In genomic region chr7:43654519-43654918, GRCm38 (mm10) we compare ENCODE assay signal across 36 mouse cellular contexts. TPM values are rescaled to one million over a fixed set of nuclear protein-coding genes. Genes with fewer than 3 reads are reported as not detected.
DNase-seq lines count a peak whose midpoint lies in the region; ATAC-seq and TF ChIP-seq lines count a peak whose summit lies in the region.
"Had no signal": no experiment of that assay in that cellular context is flagged by ENCODE, and none has a peak within 500 bp of the region (broad histone marks: within the 10 kb centered on the region; RNA-seq: fewer than 3 reads in every experiment).

No protein-coding gene starts in this region.

- no peak for TF ChIP-seq CTCF in liver, postnatal 0 days (IDR thresholded peaks at IDR 0.05; ENCODE audit: low read depth)
- no peak for TF ChIP-seq CTCF in bone marrow, adult 2 months (IDR thresholded peaks at IDR 0.05; ENCODE audit: control insufficient read depth, insufficient read depth, low read length)

- H3K4me1 ChIP-seq in liver, postnatal 0 days (ENCODE audit: insufficient read depth), result no peaks in the 10 kb centered on the region
- H3K4me1 ChIP-seq in bone marrow, adult 2 months (ENCODE audit: control insufficient read depth, insufficient read depth, low read length), result peaks cover 5% of the 10 kb centered on the region; the same call in 1 of the 2 replicates
- H3K4me1 ChIP-seq: heart, embryonic 15.5 days; hindbrain, embryonic 12.5 days; liver, embryonic 13.5 days; neural tube, embryonic 12.5 days had no signal

- DNase-seq in liver, postnatal 0 days, result no peak
- no peak for DNase-seq in liver
- no peak for DNase-seq in adrenal gland, postnatal 10 days
- DNase-seq in urinary bladder, postnatal 4 days (ENCODE audit: low spot score in 2 of 2), result no peak
- DNase-seq: adrenal gland, adult 2 months; cerebellum, adult 11-12 months; cerebellum, postnatal 10 days; kidney, adult 9 months; kidney, postnatal 14 days; layer of hippocampus, adult 9-11 months; liver, embryonic 13.5 days; lung, embryonic 14.5 days; right cerebral cortex, postnatal 4 days; thymus, postnatal 4 days had no signal

- no peak for TF ChIP-seq POLR2A in bone marrow, adult 2 months (IDR thresholded peaks at IDR 0.05; ENCODE audit: borderline replicate concordance, control insufficient read depth, low read depth, low read length)

- ATAC-seq in liver, postnatal 0 days, result peak; percentile 40; the same call in 1 of the 2 replicates
- ATAC-seq in granulocyte monocyte progenitor cell, adult 5-6 weeks (replicated peaks; ENCODE audit: poor library complexity, severe bottlenecking), result peak; percentile 90
- peak; percentile 96 for ATAC-seq in monocyte, adult 5-6 weeks (replicated peaks; ENCODE audit: insufficient number of reproducible peaks, low FRiP score, low TSS enrichment, poor library complexity, severe bottlenecking)
- ATAC-seq: forebrain, embryonic 16.5 days; intestine, postnatal 0 days; midbrain, embryonic 16.5 days had no signal

- 30% methylated on average over 3 of the region's 3 CpGs for WGBS in liver, postnatal 0 days (ENCODE audit: insufficient replicate concordance)
- WGBS in bone marrow, adult 2 months, result 7% methylated on average over 3 of the region's 3 CpGs

- 0 out of 2 replicates have a peak overlapping the region, but pooled peaks have one; percentile 8 for H3K4me3 ChIP-seq in liver, postnatal 0 days (ENCODE audit: low read depth, low read length)
- H3K4me3 ChIP-seq in bone marrow, adult 2 months (replicated peaks; ENCODE audit: control insufficient read depth, low read depth, low read length), result peak overlapping the region; percentile 52
- H3K4me3 ChIP-seq: erythroblast, embryonic 14.5 days; heart, embryonic 15.5 days; hindbrain, embryonic 12.5 days; liver, embryonic 13.5 days; myocyte; neural tube, embryonic 12.5 days had no signal

- no peaks in the 10 kb centered on the region for H3K9me3 ChIP-seq in liver, postnatal 0 days (ENCODE audit: low read length)
- H3K9me3 ChIP-seq: heart, embryonic 15.5 days; hindbrain, embryonic 12.5 days; liver, embryonic 13.5 days had no signal

- peak; percentile 47; the same call in 1 of the 2 replicates for TF ChIP-seq EP300 in liver, postnatal 0 days (IDR thresholded peaks at IDR 0.05; ENCODE audit: low read depth)

- 0 out of 2 replicates have a peak overlapping the region, but pooled peaks have one; percentile 17 for H3K27ac ChIP-seq in liver, postnatal 0 days (ENCODE audit: low read depth)
- H3K27ac ChIP-seq in bone marrow, adult 2 months (ENCODE audit: control insufficient read depth, insufficient read depth, low read depth, low read length, poor library complexity), result peak overlapping the region; percentile 60
- H3K27ac ChIP-seq: heart, embryonic 15.5 days; hindbrain, embryonic 12.5 days; liver, embryonic 13.5 days; neural tube, embryonic 12.5 days had no signal

- H3K9ac ChIP-seq in liver, postnatal 0 days (replicated peaks), result no peak overlapping the region
- H3K9ac ChIP-seq: heart, embryonic 15.5 days; hindbrain, embryonic 12.5 days; liver, embryonic 13.5 days; lung, embryonic 14.5 days; neural tube, embryonic 12.5 days had no signal

- no peaks in the 10 kb centered on the region for H3K27me3 ChIP-seq in liver, postnatal 0 days (ENCODE audit: insufficient read depth, low read length)
- H3K27me3 ChIP-seq: heart, embryonic 15.5 days; hindbrain, embryonic 12.5 days; liver, embryonic 13.5 days; neural tube, embryonic 12.5 days had no signal

- H3K36me3 ChIP-seq in liver, postnatal 0 days (replicated peaks; ENCODE audit: insufficient read depth, low read length), result 0 out of 2 replicates have a peak, but pooled peaks cover 3% of the 10 kb centered on the region
- H3K36me3 ChIP-seq: heart, embryonic 15.5 days; hindbrain, embryonic 12.5 days; liver, embryonic 13.5 days; neural tube, embryonic 12.5 days had no signal

- H3K4me2 ChIP-seq in liver, postnatal 0 days (ENCODE audit: low read depth, low read length), result 0 out of 2 replicates have a peak overlapping the region, but pooled peaks have one; percentile 3
- H3K4me2 ChIP-seq: heart, embryonic 15.5 days; hindbrain, embryonic 12.5 days; liver, embryonic 13.5 days; lung, embryonic 14.5 days; midbrain, embryonic 11.5 days; neural tube, embryonic 12.5 days had no signal

RNA-seq across cellular contexts. Expression of gene Siglece, which starts 5.4 kb away (rescaled TPM):
- 5.1 and 5.8 TPM in 2 replicates for polyA plus RNA-seq in liver, postnatal 0 days (2015; fragmentation: Nextera tagmentation; extraction: Ambion mirVana)
- polyA plus RNA-seq in bone marrow, adult 2 months (2011; ENCODE audit: insufficient read depth, insufficient read length, low replicate concordance, missing spikeins), result 14.5 and 24.2 TPM in 2 replicates
- 13.1 and 15.1 TPM in 2 replicates for total RNA-seq in granulocyte monocyte progenitor cell, adult 5-6 weeks (2014; fragmentation: Nextera tagmentation)
- 5.2 and 9.0 TPM in 2 replicates for total RNA-seq in granulocyte monocyte progenitor cell, adult 5-6 weeks (2017)
- 5.3 to 8.1 TPM (median 5.7 TPM) in 3 replicates for total RNA-seq in monocyte, adult 5-6 weeks (2017)
- total RNA-seq in adrenal gland, postnatal 10 days (2021), result 1 to 10 TPM; 1.1 to 1.6 TPM
- polyA plus RNA-seq: erythroblast, embryonic 14.5 days; myocyte had no signal

RNA-seq across cellular contexts. Expression of gene Ctu1, which starts 17.3 kb away (rescaled TPM):
- polyA plus RNA-seq in liver, postnatal 0 days (2015; fragmentation: Nextera tagmentation; extraction: Ambion mirVana), result 3.2 and 4.5 TPM in 2 replicates
- 2.4 and 3.6 TPM in 2 replicates for polyA plus RNA-seq in bone marrow, adult 2 months (2011; ENCODE audit: insufficient read depth, insufficient read length, low replicate concordance, missing spikeins)
- total RNA-seq in granulocyte monocyte progenitor cell, adult 5-6 weeks (2014; fragmentation: Nextera tagmentation), result 5.6 and 8.7 TPM in 2 replicates
- 5.5 and 9.5 TPM in 2 replicates for total RNA-seq in granulocyte monocyte progenitor cell, adult 5-6 weeks (2017)
- 3.4 to 6.1 TPM (median 5.4 TPM) in 3 replicates for total RNA-seq in monocyte, adult 5-6 weeks (2017)
- total RNA-seq in adrenal gland, postnatal 10 days (2021), result 1 to 10 TPM; 9.7 to 9.8 TPM

RNA-seq across cellular contexts. Expression of gene Ceacam18, which starts 20.0 kb away (rescaled TPM):
- polyA plus RNA-seq in liver, postnatal 0 days (2015; fragmentation: Nextera tagmentation; extraction: Ambion mirVana), result 0.14 TPM in 1 of 2 replicates, not detected in the other
- polyA plus RNA-seq in bone marrow, adult 2 months (2011; ENCODE audit: insufficient read depth, insufficient read length, low replicate concordance, missing spikeins), result not detected in 2 replicates
- total RNA-seq in granulocyte monocyte progenitor cell, adult 5-6 weeks (2014; fragmentation: Nextera tagmentation), result 0.28 TPM in 1 of 2 replicates, not detected in the other
- not detected in 2 replicates for total RNA-seq in granulocyte monocyte progenitor cell, adult 5-6 weeks (2017)
- total RNA-seq in monocyte, adult 5-6 weeks (2017), result not detected in 3 replicates
- not detected for total RNA-seq in adrenal gland, postnatal 10 days (2021)
- total RNA-seq: adrenal gland, adult 2 months; gastrocnemius, adult 8-10 months; heart, postnatal 25 days; left cerebral cortex, adult 18-20 months had no signal
- polyA plus RNA-seq: adrenal gland, adult 2 months; embryonic facial prominence, embryonic 14.5 days; erythroblast, embryonic 14.5 days; forebrain, embryonic 11.5 days; forebrain, embryonic 16.5 days; gonadal fat pad, adult 2 months; heart, embryonic 15.5 days; hindbrain, embryonic 12.5 days; limb, embryonic 11.5 days; liver, embryonic 13.5 days; lung, embryonic 14.5 days; midbrain, embryonic 11.5 days; myocyte; neural tube, embryonic 12.5 days; stomach, embryonic 14.5 days had no signal

RNA-seq across cellular contexts. Expression of gene Klk14, which starts 35.7 kb away (rescaled TPM):
- polyA plus RNA-seq in liver, postnatal 0 days (2015; fragmentation: Nextera tagmentation; extraction: Ambion mirVana), result not detected in 2 replicates
- polyA plus RNA-seq in bone marrow, adult 2 months (2011; ENCODE audit: insufficient read depth, insufficient read length, low replicate concordance, missing spikeins), result not detected in 2 replicates
- not detected in 2 replicates for total RNA-seq in granulocyte monocyte progenitor cell, adult 5-6 weeks (2014; fragmentation: Nextera tagmentation)
- total RNA-seq in granulocyte monocyte progenitor cell, adult 5-6 weeks (2017), result not detected in 2 replicates
- total RNA-seq in monocyte, adult 5-6 weeks (2017), result not detected in 3 replicates
- under 1 TPM in 1 of 2 experiments, not detected in 1; 0.24 TPM for total RNA-seq in adrenal gland, postnatal 10 days (2021)
- total RNA-seq: adrenal gland, adult 2 months; left cerebral cortex, adult 18-20 months; left cerebral cortex, postnatal 14 days had no signal
- polyA plus RNA-seq: adrenal gland, adult 2 months; cortical plate, adult 2 months; forebrain, embryonic 11.5 days; forebrain, embryonic 16.5 days; gonadal fat pad, adult 2 months; heart, embryonic 15.5 days; hindbrain, embryonic 12.5 days; limb, embryonic 11.5 days; liver, embryonic 13.5 days; lung, embryonic 14.5 days; midbrain, embryonic 11.5 days; midbrain, embryonic 16.5 days; myocyte; neural tube, embryonic 12.5 days had no signal

RNA-seq across cellular contexts. Expression of gene Zfp819, which starts 47.5 kb away (rescaled TPM):
- not detected in 2 replicates for polyA plus RNA-seq in liver, postnatal 0 days (2015; fragmentation: Nextera tagmentation; extraction: Ambion mirVana)
- polyA plus RNA-seq in bone marrow, adult 2 months (2011; ENCODE audit: insufficient read depth, insufficient read length, low replicate concordance, missing spikeins), result 1.6 TPM in 1 of 2 replicates, not detected in the other
- 1.4 TPM in 1 of 2 replicates, not detected in the other for total RNA-seq in granulocyte monocyte progenitor cell, adult 5-6 weeks (2014; fragmentation: Nextera tagmentation)
- total RNA-seq in granulocyte monocyte progenitor cell, adult 5-6 weeks (2017), result 0.17 and 0.98 TPM in 2 replicates
- 0.43 TPM in 1 of 3 replicates, not detected in the others for total RNA-seq in monocyte, adult 5-6 weeks (2017)
- total RNA-seq in adrenal gland, postnatal 10 days (2021), result under 1 TPM in 1 of 2 experiments, not detected in 1; 0.27 TPM
- total RNA-seq: adrenal gland, adult 2 months; gastrocnemius, adult 8-10 months; heart, postnatal 25 days had no signal
- polyA plus RNA-seq: adrenal gland, adult 2 months; heart, embryonic 15.5 days; intestine, postnatal 0 days; liver, embryonic 13.5 days; myocyte had no signal

Comparison
In these comparisons a context has a peak if more than half of its experiments do, and no peak if none do; other contexts are left out.
1. ATAC-seq: peak in every context shown above with its lines; median percentile 96 in monocyte, adult 5-6 weeks; 90 in granulocyte monocyte progenitor cell, adult 5-6 weeks; 40 in liver, postnatal 0 days.